Mouse (Mus musculus) cerebellum, adult 8-10 months (tissue): Measurements from ENCODE around the gene Ring1.

Experiments
- DNase-seq: peaks from one replicate; pipeline ENCODE4 v3.0.0; 2022

Gene Ring1

GRCm38 (mm10) chr17:34024317-34024821 is at the start of gene Ring1:
Ring1 (minus strand) TSS chr17:34024680.
- peak; percentile 87 for DNase-seq

DNA sequence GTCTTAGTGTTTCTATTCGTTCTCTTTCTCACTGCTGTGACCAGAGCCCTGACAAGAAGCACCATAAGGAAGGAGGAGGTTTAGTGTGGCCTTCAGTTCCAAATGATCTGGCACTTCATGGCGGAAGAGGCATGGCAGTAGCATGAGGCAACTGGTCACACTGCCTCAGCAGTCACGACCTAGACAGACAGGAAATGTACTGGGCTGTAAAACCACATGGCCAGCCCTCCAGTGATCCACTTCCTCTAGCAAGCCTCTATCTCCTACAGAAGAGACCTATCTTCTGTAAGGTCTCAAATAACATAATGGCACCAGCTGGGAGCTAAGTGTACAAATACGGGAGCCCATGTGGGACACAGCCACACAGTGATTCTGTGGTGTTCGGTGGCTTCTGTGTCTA is 47.6 kb upstream of the Ring1 start:
- DNase-seq: no peak

GRCm38 (mm10) chr17:34068864-34069263 is 44.4 kb upstream of the Ring1 start:
- DNase-seq: no peak

- DNase-seq: no peak
These were observed 32.7 kb upstream of the Ring1 start for GRCm38 (mm10) chr17:34057224-34057623.

GRCm38 (mm10) chr17:34047404-34048050 is 23.0 kb upstream of the Ring1 start:
- no peak for DNase-seq

- DNase-seq: no peak
These were observed 21.5 kb upstream of the Ring1 start for GRCm38 (mm10) chr17:34045941-34046340.

- peak; percentile 14 for DNase-seq
These were observed 15.3 kb upstream of the Ring1 start for GRCm38 (mm10) chr17:34039562-34040450.

DNA sequence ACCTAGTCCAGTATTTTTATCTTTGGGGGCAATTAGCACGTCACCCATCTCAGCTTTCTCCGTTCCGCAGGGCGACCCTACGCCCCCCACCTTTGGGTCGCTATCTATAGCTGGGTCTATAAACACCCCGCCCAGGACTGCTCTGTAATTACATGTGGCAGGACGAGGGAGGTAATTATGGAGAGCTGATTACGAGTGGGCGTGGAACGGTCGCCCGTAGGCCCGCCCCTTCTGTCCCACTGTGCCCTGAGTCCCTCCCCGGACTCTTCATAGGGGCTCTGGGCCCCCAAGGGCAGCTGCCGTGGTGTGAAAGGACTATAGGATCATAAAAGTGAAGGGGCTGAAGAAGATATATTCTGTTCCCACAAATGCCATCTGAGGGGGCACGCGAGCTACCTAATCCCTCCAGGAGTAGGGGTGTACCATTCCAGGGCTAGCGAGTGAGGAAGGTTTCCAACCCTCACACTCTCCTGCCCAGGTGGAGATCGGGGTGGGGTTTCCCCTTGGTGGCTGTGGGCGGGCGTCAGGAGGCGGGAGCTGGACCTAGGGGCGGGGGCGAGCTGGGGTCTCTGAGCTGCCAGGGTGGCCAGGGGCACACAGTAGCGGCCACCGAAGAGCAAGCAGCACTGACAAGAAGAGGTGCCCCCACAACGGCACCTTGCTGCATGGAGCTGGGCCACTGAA is 14.5 kb upstream of the Ring1 start, which contains the start of gene Col11a2:
Col11a2 (plus strand) TSS at position 560 of the 684 bp plus-strand sequence.
- DNase-seq: peak; percentile 19

DNA sequence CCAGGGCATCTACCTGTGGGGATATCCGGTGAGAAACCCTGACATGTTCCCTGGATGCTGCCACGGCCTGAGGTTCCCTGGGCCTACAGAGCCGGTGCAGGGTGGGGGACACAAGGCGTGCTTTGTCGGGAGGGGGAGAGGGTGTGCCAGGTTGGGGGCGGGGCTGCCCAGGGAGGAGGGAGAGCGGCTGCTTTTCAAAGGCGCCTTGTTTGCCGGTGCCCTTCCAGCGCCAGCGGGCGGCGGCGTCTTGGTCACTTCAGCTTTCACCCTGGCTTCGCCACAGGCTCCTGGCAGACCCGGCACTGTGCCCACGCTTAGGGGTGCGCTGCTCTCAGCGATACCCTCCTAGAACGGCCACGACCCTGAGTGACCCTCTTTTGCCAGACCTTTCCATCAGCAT is 14.0 kb upstream of the Ring1 start:
- peak; percentile 26 for DNase-seq

GRCm38 (mm10) chr17:34037241-34037640 is 12.8 kb upstream of the Ring1 start:
- DNase-seq: peak; percentile 14

DNA sequence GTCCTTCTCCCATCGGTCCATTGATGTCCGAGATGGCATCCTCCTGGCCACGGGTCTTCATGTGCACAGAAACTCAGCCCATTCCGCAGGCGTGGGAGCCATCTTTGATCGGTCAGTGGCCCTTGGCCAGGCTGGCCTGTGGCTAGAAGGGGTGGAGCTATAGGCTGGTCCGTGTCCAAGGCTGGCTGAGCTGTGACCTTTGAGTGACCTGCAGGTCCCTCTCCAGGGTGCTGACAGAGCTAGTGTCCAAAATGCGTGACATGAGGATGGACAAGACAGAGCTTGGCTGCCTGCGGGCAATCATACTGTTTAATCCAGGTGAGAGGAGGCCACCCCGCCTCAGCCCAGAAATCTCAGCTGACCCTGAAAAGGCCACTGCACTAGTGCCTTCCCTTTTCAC is 12.2 kb upstream of the Ring1 start:
- peak; percentile 13 for DNase-seq

DNA sequence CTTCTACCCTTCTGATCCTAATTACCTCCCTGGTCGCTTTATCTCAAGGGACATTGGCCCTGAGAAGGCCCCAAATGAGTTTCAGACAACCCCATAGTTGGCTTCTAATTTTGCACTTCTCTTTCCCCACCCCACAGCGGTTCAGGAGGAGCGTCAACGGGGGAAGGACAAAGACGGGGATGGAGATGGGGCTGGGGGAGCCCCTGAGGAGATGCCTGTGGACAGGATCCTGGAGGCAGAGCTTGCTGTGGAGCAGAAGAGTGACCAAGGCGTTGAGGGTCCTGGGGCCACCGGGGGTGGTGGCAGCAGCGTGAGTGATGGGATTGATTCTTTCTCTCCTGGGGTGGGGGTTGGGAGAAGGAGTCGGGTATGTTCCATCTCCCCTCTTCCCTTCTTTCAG is 11.0 kb upstream of the Ring1 start:
- DNase-seq: no peak

DNA sequence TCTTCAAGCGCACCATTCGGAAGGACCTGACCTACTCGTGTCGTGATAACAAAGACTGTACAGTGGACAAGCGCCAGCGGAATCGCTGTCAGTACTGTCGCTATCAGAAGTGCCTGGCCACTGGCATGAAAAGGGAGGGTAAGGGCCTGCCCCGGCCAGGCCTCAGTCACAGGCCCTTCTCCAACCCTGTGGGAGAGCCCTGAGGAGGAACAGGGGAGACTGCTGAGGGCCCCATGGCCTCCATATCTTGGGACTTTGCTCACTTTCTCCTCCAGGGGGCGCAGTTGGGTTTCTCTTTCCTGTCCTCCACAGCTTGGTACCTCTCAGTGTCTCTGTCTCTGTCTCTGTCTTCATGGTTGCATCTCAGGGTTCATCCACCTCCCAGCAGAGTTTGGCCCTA is 9.6 kb upstream of the Ring1 start:
- peak; percentile 69 for DNase-seq

DNA sequence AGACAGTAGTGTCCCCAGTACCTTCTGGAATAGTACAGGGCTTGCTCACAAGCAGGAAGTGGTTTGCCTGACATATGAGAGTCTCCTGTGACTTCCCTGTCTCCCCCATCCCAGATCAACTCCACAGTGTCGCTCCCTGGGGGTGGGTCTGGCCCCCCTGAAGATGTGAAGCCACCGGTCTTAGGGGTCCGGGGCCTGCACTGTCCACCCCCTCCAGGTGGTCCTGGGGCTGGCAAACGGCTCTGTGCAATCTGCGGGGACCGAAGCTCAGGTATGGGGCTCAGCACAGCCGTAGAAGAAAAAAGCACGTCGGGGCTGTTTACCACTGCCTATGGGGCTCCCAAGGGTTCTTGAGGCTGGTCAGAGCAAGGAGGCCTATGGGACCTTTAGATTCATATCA is 9.0 kb upstream of the Ring1 start:
- DNase-seq: peak; percentile 35

GRCm38 (mm10) chr17:34032806-34033205 is 8.3 kb upstream of the Ring1 start:
- peak; percentile 43 for DNase-seq

GRCm38 (mm10) chr17:34032174-34032632 is 7.7 kb upstream of the Ring1 start:
- DNase-seq: no peak

- peak; percentile 97 for DNase-seq
These were observed 7.1 kb upstream of the Ring1 start, which contains the start of the genes Slc39a7 and Rxrb for GRCm38 (mm10) chr17:34031465-34032173. Slc39a7 (minus strand) TSS chr17:34031682. Rxrb (plus strand) TSS chr17:34031812.

GRCm38 (mm10) chr17:34030861-34031326 is 6.4 kb upstream of the Ring1 start:
- no peak for DNase-seq

GRCm38 (mm10) chr17:34029890-34030595 is 5.6 kb upstream of the Ring1 start:
- peak; percentile 27 for DNase-seq

GRCm38 (mm10) chr17:34029150-34029889 is 4.8 kb upstream of the Ring1 start:
- peak; percentile 27 for DNase-seq
